Mouse (Mus musculus): ENCODE measurements around the gene Psmd13. TPM values are rescaled to one million over a fixed set of nuclear protein-coding genes. Genes with fewer than 3 reads are reported as not detected.

The Psmd13 gene
- 13.2 and 18.4 TPM in 2 replicates for polyA plus RNA-seq (2012)

DNA sequence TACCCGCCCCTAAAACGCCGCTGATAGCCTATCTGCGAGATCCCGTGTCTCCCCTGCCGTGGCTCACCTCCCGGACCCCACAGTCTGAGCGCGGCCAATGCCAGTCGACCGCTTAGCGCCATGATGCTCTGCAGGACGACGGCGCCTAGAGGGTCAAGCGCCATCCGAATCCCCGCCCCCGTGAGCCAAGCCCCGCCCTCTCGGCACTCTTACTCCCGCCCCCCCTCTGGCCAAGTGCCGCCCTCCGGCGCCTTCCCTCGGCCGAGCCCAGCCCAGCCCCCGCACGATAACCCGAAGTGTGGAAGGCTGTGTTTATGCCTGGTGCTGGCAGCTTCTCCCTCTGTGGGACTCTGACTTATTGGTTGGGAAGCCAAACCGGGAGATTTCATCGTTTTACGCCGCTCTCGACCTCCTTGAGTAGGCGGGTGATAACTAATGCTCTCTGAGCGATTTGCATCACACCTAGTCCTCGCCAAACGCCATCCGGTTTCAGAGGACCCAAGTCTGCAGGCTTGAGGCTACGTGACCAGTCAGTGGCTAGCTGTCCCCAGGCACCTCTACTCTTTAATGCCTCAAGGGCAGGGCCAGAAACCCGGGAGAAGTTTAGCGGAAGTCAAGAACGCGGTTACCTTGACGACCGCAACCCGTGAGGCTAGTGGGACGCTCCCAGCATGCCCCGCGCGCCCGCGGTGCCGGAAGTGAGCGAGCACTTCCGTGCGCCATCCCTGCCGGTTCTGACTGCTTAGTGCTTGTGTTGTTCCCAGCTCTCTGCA lies at the start of gene Psmd13, which contains the start of gene Sirt3:
Psmd13 (plus strand) TSS at position 273 of the 773 bp plus-strand sequence.
Sirt3 (minus strand) TSS at position 614 of the 773 bp plus-strand sequence.
- peaks cover 53% of the 10 kb centered on the region for H3K36me3 ChIP-seq (ENCODE audit: control insufficient read depth)
- H3K9me3 ChIP-seq (ENCODE audit: control insufficient read depth, low read length): no peaks in the 10 kb centered on the region
- no peak for TF ChIP-seq TAL1 (IDR thresholded peaks at IDR 0.05; ENCODE audit: low read length)
- TF ChIP-seq GATA1 (IDR thresholded peaks at IDR 0.05; ENCODE audit: low read length): no peak
- H3K4me1 ChIP-seq (ENCODE audit: control insufficient read depth): peaks cover 50% of the 10 kb centered on the region
- H3K27me3 ChIP-seq (ENCODE audit: control insufficient read depth): no peaks in the 10 kb centered on the region
- peak within 1 kb of the TSS; percentile 87 for H3K4me3 ChIP-seq (replicated peaks)

DNA sequence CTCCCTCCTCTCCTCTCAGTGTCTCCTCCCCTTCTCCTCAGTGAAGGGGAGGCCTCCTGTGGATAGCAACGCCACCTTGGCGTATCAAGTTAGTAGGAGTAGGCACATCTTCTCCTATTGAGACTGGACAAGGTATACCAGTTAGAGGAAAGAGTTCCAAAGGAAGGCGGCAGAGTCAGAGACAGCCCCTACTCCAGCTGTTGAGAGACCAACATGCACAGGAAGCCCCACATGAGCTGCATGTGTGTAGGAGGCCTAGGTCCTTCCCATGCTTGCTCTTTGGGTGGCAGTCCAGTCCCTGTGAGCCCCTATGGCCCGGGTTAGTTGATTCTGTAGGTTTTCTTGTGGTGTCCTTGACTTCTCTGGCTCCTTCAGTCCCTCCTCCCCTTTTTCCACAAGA lies 48.4 kb upstream of the Psmd13 start:
- H3K36me3 ChIP-seq (ENCODE audit: control insufficient read depth): no peaks in the 10 kb centered on the region
- no peak overlapping the region for H3K4me3 ChIP-seq (replicated peaks)
- H3K4me1 ChIP-seq (ENCODE audit: control insufficient read depth): peaks cover 10% of the 10 kb centered on the region
- no peak for TF ChIP-seq GATA1 (IDR thresholded peaks at IDR 0.05; ENCODE audit: low read length)
- no peak for TF ChIP-seq TAL1 (IDR thresholded peaks at IDR 0.05; ENCODE audit: low read length)
- H3K9me3 ChIP-seq (ENCODE audit: control insufficient read depth, low read length): no peaks in the 10 kb centered on the region
- peaks cover 2% of the 10 kb centered on the region for H3K27me3 ChIP-seq (ENCODE audit: control insufficient read depth)

DNA sequence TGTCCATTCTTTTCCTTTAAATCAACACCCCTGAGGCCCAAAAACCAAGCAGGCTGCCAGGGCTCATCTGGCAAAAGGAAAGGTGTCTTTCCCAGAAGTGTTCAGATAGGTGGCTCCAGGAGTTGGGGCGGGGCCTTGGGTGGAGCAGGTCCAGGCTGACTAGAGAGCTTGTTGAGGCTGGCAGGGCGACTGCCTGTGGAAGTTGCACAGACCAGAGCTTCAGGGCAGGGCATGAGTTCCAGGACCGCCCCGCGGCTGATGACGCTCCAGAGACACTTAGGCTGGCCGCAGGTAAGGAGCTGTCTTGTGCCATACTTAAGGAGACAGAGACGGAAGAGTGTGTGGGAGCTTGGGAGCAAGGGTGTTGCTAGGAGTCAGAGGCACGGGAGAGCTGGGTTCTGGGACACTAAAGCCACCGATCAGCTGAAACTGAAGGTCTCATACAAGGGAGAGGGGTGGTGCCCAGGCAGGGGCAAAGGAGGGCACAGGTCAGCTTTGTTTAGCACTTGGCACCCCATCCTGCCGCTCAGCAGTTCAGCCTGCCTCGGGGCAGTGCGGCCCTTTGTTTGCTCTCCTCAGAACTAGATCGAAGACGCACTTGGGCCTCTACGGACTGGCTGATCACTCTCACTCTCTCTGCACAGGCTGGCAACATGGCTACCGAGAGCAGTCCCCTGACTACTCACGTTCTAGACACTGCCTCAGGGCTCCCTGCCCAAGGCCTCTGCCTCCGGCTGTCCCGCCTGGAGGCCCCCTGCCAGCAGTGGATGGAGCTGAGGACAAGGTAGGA lies 46.6 kb upstream of the Psmd13 start, which contains the start of gene Urah:
Urah (plus strand) TSS at position 51 of the 790 bp plus-strand sequence.
- peaks cover 8% of the 10 kb centered on the region for H3K27me3 ChIP-seq (ENCODE audit: control insufficient read depth)
- no peaks in the 10 kb centered on the region for H3K9me3 ChIP-seq (ENCODE audit: control insufficient read depth, low read length)
- no peak for TF ChIP-seq TAL1 (IDR thresholded peaks at IDR 0.05; ENCODE audit: low read length)
- TF ChIP-seq GATA1 (IDR thresholded peaks at IDR 0.05; ENCODE audit: low read length): no peak
- no peaks in the 10 kb centered on the region for H3K36me3 ChIP-seq (ENCODE audit: control insufficient read depth)
- H3K4me1 ChIP-seq (ENCODE audit: control insufficient read depth): peaks cover 10% of the 10 kb centered on the region
- H3K4me3 ChIP-seq (replicated peaks): peak within 1 kb of the TSS; percentile 21

DNA sequence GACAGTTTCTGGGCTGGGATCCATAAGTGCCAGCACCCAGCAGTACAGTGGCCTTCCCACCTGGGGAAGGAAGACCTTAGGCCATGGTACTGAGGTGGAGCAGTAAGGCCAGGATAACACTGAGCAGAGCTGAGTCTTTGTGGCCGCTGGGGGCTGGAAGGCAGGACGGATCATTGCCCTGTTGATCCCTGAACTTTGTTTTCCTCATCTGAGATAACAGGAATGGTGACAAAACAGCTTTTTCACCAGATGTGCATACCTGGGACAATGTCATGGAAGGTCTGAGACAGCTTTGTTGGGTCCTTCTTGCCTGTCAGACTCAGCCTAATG lies 46.0 kb upstream of the Psmd13 start:
- Histone ChIP-seq H3K9me3 (ENCODE audit: control insufficient read depth, low read length) (no peaks in the 10 kb centered on the region), H3K4me1 (ENCODE audit: control insufficient read depth) (peaks cover 10% of the 10 kb centered on the region), H3K27me3 (ENCODE audit: control insufficient read depth) (peaks cover 13% of the 10 kb centered on the region), H3K36me3 (ENCODE audit: control insufficient read depth) (no peaks in the 10 kb centered on the region), H3K4me3 (replicated peaks) (no peak overlapping the region)
- no peak for TF ChIP-seq GATA1 (IDR thresholded peaks at IDR 0.05; ENCODE audit: low read length)
- no peak for TF ChIP-seq TAL1 (IDR thresholded peaks at IDR 0.05; ENCODE audit: low read length)

DNA sequence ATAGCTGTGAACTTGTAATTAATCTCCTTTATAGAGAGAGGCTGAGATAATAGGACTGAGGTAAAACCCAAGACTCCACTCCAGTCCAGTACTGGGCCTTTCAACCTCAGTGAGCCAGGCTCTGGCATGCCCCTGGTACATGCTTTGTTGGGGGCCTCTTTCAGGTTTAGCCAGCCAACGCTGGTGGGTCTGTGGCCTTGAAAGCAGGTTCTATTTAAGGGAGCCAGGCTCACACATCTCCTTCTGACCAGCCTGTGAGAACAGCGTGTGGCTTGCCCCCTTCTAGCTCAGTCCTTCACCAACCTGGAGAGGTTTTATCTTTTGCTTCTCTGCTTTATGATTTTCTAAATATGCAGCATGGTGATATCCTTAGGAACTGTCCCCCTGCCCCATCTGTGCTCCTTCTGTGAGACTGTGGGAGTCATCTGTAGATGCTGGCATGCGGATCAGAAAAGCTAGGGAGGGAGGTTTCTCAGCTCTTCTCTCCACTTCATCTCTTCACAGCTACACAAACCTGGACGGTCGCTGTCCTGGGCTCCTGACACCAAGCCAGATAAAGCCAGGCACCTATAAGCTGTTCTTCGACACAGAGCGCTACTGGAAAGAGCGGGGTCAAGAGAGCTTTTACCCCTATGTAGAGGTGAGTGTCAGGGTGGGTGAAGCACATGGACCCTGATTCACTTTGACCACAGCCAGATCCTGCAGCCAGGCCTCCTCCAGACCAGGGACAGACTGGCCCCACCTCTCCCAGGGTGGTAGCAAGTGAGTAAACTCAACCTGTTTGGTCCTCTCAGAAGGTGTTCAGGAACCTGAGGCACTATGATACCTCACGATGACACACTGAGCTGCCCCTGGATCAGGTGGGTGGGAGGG lies 45.3 kb upstream of the Psmd13 start:
- Histone ChIP-seq H3K27me3 (ENCODE audit: control insufficient read depth) (peaks cover 19% of the 10 kb centered on the region), H3K9me3 (ENCODE audit: control insufficient read depth, low read length) (no peaks in the 10 kb centered on the region), H3K4me3 (replicated peaks) (no peak overlapping the region), H3K36me3 (ENCODE audit: control insufficient read depth) (no peaks in the 10 kb centered on the region), H3K4me1 (ENCODE audit: control insufficient read depth) (peaks cover 10% of the 10 kb centered on the region)
- TF ChIP-seq GATA1 (IDR thresholded peaks at IDR 0.05; ENCODE audit: low read length) (no peak), TAL1 (IDR thresholded peaks at IDR 0.05; ENCODE audit: low read length) (no peak)

DNA sequence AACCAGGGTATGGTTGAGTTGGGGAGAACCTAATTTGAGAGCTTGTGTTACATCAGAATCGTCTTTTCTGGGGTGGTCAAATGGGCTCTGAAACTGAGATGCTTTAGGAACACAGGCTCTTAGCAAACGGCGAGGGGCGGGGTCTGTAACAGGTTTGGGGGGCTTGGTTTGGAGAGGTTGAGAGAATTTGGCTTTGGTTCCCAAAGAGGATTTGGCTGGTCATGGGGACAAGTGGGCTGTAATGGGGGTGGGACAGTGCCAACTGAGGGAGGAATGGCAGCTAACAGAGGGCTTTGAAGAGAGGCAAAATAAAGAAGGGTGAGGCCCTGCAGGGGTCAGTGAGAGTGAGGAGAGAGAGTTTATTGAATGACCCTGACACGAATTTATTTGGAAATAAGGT lies 42.2 kb upstream of the Psmd13 start:
- no peak overlapping the region for H3K4me3 ChIP-seq (replicated peaks)
- H3K9me3 ChIP-seq (ENCODE audit: control insufficient read depth, low read length): no peaks in the 10 kb centered on the region
- H3K27me3 ChIP-seq (ENCODE audit: control insufficient read depth): peaks cover 36% of the 10 kb centered on the region
- H3K36me3 ChIP-seq (ENCODE audit: control insufficient read depth): no peaks in the 10 kb centered on the region
- TF ChIP-seq GATA1 (IDR thresholded peaks at IDR 0.05; ENCODE audit: low read length) (no peak), TAL1 (IDR thresholded peaks at IDR 0.05; ENCODE audit: low read length) (no peak)
- peaks cover 10% of the 10 kb centered on the region for H3K4me1 ChIP-seq (ENCODE audit: control insufficient read depth)

DNA sequence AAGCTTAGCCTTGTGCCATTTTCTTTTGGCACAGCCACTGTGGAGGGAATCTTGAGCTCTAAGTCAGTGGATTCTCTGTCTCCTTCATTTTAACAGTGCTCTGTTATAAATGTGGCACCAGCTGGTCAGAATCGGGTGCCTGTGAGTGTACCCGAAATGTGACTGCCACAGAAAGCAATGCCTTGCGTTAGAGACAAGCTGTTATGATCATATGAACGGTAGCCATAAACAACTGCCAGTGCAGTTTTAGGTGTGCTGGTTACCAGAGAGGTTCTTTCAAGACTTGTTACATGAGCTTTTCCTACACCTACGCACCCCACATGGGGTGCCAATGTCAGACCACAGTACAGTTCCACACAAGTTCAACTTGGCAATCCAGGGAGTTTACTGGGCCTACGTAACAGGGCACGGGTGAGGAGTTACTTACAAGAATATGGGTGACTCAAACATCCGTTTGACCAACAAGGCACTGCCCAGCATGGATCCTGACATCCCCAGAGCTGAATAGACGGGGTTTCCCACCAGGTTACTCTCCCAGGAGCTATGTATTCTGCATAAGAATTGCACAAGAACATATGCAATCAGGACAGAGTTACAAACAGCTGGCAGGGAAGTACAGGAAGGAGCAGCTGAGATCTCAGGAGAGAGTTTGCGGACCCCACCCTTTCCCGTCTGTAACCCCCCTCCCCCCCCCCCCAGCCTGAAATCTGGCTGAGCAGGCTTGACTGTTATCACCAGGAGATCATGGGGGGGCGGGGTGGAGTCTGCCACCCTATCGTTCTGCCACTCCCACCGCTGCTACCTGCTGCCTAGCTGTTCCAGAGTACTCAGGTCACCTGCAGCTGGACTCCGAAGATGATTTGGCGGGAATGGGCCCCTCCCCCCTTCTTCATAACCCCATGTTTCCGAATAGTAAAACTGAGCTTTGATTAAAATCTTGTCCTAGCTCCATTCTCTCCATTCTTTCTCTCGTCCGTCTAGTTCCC lies 40.7 kb upstream of the Psmd13 start:
- H3K4me1 ChIP-seq (ENCODE audit: control insufficient read depth): no peaks in the 10 kb centered on the region
- peaks cover 36% of the 10 kb centered on the region for H3K27me3 ChIP-seq (ENCODE audit: control insufficient read depth)
- H3K9me3 ChIP-seq (ENCODE audit: control insufficient read depth, low read length): no peaks in the 10 kb centered on the region
- no peak for TF ChIP-seq TAL1 (IDR thresholded peaks at IDR 0.05; ENCODE audit: low read length)
- TF ChIP-seq GATA1 (IDR thresholded peaks at IDR 0.05; ENCODE audit: low read length): no peak
- H3K36me3 ChIP-seq (ENCODE audit: control insufficient read depth): no peaks in the 10 kb centered on the region
- no peak overlapping the region for H3K4me3 ChIP-seq (replicated peaks)

DNA sequence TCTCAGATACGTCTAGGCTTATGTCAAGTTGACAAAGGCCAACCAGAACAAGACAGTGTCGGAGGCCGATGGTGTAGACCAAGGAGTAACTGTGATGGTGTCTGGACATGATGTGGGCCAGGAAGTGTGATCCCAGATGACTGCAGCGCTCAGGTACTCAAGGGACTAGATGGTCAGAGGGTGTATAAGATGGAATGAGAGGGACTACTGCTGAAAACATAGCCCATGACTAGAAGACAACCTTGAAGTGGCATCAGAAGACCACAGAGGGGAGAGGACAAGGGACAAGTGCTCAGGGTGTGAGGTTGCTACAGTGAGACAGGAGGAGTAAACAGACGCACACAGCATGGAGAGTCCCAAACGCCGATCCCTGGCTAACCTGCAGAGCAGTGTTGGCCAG lies 38.0 kb upstream of the Psmd13 start:
- Histone ChIP-seq H3K9me3 (ENCODE audit: control insufficient read depth, low read length) (no peaks in the 10 kb centered on the region), H3K4me3 (replicated peaks) (no peak overlapping the region)
- TF ChIP-seq TAL1 (IDR thresholded peaks at IDR 0.05; ENCODE audit: low read length) (no peak), GATA1 (IDR thresholded peaks at IDR 0.05; ENCODE audit: low read length) (no peak)

More for the DNA sequence above, 38.0 kb upstream of the Psmd13 start:
- Histone ChIP-seq H3K36me3 (ENCODE audit: control insufficient read depth) (no peaks in the 10 kb centered on the region), H3K27me3 (ENCODE audit: control insufficient read depth) (peaks cover 34% of the 10 kb centered on the region), H3K4me1 (ENCODE audit: control insufficient read depth) (no peaks in the 10 kb centered on the region)
